Mouse (Mus musculus) CD4-positive, CD25-positive, alpha-beta regulatory T cell, adult 2 months (primary cell): Measurements from ENCODE around the gene Zyg11b.

Experiments used
- DNase-seq: peaks from one replicate; pipeline ENCODE4 v3.0.0-alpha.2; 2012; ENCODE audit warnings: low read depth, low spot score

Gene Zyg11b

DNA sequence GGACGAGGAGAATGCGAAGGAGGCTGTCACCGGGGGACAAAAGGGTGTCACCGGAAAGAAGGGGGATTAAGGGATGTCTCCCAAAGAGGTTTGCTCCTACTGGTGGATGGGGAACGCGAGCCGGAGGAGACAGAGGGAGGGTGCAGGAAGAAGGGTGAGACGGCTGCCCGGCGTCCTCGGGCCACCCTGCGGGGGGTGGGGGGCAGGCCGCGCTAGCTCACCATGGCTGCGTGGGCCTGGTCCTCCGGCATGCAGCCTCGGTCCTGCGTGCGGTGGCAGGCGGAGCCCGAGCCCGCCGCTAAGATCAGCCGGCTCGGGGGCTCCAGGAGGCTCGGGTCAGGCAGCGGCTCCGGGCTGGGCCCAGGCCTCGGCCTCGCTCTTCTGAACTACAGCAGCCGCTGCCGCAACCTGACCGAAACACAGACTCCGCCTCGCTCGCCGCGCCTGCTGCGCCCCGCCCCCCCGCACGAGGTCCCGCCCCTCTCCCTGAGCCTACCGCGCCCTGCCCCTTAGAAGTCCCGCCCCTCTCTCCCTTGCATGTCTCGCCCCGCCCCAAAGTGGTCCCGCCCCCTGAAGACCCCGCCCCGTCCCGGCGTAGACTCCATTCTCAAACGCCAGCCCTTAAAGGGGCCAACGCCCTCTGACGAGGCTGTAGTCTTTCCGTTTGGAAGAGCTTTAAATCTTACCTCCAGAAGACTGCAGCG, at the start of gene Zyg11b:
Gene Zyg11b (minus strand): TSS at position 427 of the 704 bp plus-strand sequence.
- DNase-seq, result peak; percentile 97

DNA sequence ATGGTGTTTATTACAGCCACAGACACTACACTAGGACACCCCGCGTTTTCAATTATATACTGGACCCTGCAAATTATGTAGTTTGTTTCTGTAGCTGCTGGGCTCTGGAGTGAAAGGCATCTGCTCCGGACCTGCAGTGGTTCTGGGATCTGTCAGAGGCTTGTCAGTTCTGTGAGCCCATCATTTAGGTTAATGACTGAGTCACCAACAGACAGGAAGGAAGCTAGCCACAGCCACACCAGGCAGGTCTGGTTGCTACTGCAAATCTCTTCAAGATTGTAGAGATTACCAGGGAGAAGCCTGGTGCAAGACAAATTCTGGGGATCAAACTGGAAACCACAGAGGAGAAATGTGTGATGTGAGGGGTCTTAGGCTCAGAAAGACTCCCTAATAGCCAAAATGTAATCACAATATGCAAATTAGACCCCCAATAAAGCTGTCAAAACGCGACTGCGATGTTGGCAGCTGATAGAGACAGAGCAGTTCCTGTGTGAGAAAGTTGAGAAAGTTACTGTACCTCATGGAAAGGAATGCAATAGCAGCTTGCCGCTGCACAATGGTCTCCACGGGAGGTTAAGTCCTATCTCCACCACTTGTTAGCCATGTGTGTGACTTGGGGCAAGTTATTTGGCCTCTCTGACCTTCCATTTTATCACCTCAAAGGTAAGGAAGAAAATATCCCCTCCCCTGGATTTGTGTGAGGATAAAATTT, 49.1 kb upstream of the Zyg11b start:
- peak; percentile 42 for DNase-seq

DNA sequence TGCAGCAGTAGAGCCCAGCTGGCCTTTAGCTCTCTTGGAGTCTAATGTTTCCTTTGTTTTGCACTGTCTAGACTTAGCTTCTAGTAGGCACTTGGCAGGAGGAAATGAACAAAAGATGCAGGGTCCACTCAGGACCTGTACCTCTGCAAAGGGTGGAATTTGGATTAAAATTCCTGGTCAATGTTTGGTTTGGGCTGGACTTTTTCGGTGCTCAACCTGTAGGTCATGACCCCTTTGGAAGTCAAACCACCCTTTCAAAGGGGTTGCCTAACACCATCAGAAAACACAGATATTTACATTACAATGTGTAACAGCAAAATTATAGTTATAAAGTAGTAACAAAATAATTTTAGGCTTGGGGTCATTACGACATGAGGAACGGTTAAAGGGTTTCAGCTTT, 48.2 kb upstream of the Zyg11b start:
- no peak for DNase-seq

DNA sequence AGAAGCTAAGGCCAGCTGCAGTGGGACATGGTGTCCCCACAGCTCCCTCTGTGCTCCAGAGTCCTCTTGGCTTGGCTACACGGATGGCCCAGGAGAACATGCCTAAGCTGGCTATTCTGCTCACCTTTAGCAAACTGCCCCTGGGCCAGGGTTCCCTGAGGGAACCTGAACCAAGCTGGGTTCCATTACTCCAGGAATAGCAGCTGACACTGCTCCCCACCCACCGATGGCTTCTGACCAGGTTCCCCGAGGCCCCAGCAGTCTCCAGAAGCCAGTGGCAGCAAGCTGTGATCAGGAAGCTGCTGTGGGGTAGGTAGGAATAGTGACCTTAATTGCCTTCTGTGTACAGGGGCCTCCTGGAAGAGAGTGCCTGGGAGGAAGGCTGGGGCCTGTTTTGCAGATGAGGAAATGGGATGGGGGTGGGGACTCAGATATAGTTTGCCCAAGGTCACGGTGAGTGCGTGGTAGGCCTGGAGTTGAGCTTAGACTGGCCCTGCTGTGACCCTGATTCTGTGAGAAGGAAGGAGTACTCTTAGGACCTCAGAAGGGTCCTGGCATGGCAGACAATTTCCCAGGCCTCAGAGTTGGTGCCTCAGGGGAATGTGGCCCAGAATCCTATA, 47.5 kb upstream of the Zyg11b start:
- DNase-seq, result no peak

DNA sequence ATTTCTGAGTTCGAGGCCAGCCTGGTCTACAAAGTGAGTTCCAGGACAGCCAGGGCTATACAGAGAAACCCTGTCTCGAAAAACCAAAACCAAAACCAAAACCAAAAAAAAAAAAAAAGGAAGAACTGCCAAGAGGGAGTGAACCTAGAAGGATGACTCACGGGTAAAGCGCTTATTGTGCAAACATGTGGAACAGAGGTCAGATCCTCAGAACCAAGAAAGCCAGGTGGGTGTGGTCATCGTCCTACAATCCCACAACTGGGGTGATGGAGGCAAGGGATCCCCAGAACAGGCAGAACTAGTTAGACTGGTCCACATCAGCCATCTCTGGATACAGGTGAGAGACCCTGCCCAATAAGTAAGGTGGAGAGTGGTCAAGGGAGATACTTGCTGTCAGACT, 46.2 kb upstream of the Zyg11b start:
- no peak for DNase-seq

DNA sequence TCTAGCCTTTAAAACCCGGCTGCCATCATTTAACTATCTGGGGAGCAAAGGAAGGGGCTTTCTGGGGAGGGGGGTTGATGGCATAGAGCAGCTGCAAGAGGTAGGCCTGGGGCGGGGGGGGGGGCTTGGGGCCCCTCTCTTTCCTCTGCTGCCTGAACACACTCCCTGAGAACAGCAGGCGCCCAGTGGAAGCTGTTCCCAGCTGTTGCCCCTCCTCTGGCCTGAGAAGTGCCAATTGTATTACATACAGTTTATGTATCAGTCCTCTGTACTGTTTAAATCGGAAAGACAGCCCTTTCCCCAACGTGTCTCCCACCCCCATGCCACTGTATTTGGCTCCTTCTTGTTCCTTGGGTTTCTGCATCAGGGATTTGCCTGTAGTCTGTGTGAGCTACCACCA, 44.9 kb upstream of the Zyg11b start:
- no peak for DNase-seq

DNA sequence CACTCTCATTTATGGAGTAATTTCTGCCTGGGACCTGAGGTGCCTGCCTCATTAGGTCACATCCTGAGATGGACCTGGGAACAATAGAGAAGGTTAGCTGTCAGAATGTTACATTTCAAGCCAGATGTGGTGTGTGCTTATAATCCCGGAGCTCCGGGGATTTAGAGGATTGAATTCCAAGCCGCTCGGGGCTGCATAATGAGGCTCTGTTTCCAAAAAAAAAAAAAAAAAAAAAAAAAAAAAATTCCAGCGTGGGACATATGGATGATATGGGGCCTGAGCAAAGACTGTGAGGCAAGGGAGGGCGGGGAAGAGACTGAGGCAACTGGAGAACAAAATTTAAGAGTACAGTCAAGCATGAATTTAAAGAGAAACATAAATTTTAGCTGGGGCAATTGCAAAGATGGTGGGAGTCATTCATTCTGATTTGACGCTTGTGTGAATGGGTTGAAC, 43.8 kb upstream of the Zyg11b start:
- DNase-seq, result no peak

DNA sequence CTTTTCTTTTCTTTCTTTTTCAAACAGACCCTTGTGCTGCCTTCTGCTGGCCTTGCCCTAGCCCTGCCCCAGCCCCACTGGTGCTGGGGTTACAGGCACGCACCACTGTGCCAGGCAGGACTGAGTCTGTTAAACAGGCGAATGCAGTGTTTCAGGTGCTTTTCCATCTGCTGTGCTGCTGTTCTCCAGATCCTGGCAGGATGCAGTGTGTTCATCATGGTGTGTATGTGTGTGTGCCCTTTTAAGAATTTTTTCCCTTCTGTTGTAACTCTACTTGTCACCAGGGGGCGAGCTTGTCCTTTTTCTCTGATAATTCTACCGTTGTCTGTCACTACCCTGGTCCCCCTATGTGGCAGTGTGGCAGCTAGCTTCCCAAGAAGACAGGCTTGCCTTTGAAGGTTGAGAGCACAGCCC, 38.4 kb upstream of the Zyg11b start:
- peak; percentile 81 for DNase-seq

DNA sequence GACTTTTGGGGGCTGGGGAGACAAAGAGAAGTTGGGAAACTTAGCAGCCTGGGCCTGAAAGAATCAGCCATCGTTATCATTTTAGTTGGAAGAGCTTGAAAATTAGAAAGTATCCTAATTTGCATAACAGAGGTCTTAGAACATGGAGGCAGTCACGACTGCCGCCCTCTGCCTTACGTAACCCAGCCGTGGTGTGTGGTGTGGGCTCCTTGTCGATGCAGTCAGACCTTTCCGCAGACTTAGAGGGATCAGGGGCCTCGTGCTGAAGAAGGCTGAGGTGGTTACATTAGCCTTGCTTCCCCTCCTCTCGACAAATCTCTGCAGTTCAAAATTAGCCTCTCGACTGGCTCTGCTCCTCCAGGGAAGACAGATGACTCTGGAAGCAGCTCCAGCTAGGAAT, 37.9 kb upstream of the Zyg11b start:
- DNase-seq, result no peak

DNA sequence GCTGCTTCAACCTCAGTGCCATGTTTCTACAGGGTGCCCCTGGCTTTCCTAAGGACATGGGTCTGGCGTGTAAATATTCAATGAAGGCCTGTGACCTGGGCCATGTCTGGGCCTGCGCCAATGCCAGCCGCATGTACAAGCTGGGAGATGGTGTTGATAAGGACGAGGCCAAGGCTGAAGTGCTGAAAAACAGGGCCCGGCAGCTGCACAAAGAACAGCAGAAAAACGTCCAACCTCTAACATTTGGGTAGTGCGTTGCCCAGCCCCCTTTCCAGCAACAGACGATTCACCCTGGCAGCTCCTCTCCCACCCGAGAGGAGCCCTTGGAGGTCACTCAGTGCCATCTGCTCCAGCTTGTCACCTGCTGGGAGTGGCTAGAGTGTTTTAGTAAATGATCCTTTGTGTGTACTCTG, 37.4 kb upstream of the Zyg11b start:
- no peak for DNase-seq

DNA sequence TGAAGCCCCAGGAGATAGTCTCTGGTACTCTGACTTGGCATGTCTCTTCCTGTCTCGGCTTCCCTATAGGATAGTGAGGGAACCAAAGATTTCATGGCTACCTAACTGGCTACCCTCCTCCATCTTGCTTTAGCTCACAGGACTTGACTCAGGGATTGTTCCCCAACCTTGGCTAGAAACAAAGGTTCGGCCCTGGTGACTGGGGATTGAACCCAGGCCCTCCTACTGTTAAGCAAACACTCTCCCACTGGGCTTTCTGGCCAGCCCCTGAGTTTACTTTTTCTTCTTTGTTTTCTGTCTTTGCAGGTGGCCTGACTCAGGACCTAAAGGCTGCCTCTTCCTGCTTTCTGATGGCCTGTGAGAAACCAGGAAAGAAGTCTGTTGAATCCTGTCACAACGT, 36.9 kb upstream of the Zyg11b start:
- DNase-seq, result no peak

DNA sequence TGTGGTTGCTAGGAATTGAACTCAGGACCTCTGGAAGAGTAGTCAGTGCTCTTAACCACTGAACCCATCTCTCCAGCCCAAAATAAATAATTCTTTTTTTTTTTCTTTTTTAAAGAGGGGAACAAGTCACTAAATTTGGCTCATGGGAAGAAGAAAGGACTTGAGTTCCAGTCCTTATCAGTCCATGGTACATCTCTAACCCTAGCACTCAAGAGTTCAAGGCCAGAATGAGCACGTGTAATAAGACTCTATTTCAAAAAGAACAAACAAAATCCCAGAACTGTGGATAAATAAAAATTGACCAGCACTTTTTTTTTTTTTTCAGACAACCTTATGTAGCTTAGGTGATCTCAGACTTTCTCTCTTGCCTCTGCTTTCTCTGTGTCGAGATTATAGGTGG, 35.9 kb upstream of the Zyg11b start:
- no peak for DNase-seq

DNA sequence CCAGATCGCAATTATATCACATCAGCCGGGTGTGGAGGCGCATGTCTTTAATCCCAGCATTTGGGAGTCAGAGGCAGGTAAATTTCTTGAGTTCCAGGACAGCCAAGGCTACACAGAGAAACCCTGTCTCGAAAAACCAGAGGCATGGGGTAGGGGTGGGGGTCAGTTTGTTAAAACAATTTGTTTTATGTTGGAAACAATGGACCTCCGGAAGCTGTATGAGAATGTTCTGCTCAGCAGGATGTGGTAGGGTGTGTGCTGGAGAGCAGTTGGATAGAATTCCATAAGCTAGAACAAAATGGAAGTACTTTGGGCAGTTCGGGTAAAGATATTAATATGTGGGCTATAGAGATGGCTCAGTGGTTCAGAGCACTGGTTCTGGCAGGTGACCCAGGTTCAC, 34.5 kb upstream of the Zyg11b start:
- no peak for DNase-seq

DNA sequence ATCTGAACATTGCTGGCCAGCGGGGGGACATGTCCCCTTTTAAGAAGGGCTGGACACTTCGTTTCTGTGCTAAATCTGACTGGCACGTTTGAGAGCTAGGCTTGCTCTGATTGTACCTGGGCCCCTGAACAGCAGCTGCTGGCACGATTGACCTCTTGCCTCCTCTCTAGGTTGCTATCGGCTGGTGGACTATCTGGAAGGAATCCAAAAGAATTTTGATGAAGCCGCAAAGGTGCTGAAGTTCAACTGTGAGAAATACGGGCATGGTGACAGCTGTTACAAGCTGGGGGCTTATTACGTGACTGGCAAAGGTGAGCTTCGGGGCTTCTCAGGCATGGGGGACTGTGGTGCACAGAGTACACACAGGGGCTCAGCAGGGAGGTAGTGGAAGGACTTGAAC, 31.1 kb upstream of the Zyg11b start:
- no peak for DNase-seq

DNA sequence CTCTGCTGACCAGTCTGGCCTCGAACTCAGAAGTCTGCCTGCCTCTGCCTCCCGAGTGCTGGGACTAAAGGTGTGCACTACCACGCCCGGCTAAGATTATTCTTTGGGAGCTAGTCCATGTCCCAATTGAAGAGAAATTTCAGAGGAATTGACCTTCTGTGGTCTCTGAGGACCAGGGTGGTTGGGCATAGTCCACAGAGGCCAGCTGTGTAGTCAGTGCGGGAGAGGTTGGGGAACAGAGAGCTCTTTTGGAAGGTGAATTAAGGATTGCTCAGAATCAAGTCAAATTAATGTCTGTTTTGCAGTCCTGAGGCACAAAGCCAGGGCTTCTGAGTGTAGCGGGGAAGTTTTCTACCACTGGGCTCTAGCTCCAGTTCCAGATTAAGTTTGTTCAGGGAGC, 28.9 kb upstream of the Zyg11b start:
- DNase-seq, result no peak

DNA sequence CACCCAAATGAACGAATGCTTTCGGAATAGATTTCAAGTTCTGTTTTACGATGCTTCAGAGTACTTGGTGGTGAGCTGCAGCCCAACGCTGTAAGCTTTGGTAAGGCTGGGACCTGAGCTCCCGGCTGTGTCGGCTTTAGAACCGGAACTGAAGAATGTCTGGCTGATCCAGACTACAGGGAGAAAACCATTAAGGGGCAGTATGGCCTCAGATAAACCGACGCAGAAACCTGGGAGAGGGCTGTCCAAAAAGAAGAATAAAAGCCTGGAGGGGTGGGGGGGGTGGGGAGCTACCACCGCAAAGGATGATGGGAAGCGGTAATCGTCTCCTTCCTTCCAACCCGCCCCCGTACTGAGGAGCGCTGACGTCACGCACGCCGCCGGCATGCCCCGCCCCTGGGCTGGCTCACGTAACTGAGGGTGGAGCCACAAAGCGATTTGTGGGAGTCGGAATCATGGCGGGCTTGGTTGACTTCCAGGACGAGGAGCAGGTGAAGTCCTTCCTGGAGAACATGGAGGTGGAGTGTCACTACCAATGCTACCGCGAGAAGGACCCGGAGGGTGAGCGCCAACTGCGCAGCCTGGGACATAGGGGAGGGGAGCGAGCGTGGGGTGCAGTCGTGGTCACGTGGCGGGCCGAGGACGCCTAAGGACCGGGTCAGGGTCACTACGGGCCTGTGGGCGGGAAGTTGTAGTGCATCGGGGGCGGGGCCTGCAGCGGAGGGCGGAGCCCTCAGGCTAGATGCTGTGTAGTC, 27.0 kb upstream of the Zyg11b start, which contains the start of gene Coa7:
Gene Coa7 (plus strand): TSS at position 411 of the 755 bp plus-strand sequence.
- DNase-seq, result peak; percentile 99

DNA sequence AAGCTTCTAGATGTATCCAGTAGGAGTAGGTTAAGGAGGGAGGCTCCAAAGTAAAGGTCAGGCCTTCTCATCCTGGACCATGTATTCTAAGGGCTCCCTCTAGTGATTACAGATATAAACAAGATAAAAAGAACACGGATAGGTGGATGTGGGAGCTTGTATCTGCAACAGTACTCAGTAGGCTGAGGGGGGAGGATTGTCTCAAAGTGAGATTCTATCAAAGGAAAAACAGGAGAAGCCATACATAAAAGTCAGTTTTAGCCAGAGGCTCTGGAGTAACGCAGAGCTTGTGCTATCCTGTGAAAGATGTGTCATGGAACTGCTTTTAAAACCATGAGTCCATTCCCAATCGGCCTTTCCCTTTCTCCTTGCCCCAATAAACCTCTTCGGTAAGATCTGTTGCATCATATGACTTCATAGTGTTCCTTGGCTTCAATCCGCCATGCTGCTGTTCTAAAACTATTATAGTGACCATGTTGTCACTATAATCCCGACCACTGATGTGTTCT, 26.2 kb upstream of the Zyg11b start:
- peak; percentile 59 for DNase-seq

DNA sequence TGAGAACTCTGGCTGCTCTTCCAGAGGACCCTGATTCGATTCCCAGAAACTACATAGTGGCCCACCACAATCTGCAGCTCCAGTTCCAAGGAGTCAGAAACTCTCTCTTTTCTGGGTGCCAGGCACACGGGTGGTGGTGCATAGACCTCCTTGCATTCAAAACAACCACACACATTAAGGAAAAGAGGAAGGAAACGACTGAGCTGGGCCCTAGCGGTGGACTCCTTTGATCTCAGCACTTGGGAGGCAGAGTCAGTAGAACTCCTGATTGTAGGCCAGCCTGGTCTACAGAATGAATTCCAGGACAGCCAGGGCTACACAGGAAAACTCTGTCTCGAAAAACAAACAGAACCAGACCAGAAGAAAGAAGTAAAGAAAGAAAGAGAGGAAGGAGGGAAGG, 22.7 kb upstream of the Zyg11b start:
- DNase-seq, result no peak

DNA sequence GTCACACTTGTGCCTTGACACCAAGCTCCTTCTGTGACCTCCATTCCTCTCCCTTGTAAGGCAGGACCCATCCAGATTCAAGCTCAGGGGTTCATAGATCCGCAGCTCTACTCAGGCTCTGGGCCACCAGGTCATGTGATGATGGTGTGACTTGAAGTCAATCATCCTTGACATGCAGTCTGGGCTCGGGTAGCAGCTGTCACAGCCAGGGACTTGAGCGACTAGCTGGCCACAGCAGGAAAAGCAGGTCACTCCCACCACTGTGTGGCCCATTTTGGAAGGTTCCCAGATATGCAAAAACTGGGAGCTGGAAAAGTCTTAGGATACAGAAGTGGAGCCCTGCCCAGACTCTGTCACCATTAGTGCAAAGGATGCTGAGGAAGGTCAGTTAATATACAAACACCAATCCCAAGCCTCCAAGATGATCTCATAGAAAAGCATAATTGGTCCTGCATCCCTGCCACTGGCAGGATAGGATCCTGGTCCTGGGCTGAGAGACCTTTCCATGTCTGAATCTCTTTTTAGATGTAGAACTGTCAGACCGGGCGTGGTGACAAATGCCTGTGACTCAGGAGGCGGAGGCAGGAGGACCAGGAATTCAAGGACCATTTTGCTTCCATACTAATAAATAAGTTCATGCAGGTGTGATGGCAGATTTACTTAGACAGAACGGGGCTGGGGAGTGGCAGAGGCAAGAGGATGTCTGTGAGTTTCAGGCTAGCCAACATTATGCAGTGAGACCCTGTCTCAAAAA, 19.9 kb upstream of the Zyg11b start:
- DNase-seq, result no peak

DNA sequence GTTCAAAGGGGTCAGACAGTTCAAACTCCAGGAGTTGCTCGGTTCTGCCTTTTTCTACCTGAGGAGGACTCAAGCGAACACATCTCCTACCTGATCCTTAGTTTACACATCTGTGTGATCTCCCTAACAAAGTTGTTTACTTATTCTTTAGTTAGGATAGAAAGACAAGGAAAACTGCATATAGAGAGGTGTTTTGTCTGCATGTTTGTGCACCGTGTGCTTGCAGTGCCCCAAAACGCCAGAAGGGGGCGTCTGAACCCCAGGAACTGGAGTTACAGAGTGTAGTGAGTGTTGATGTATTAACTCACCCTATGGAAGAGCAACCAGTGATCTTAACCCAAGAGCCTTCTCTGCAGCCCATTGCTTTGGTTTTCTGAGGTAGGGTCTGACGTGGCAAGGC, 18.9 kb upstream of the Zyg11b start:
- peak; percentile 71 for DNase-seq
